Mouse (Mus musculus) midbrain, embryonic 14.5 days (tissue): ENCODE measurements around the gene Hmbs. TPM values are rescaled to one million over a fixed set of nuclear protein-coding genes. Genes with fewer than 3 reads are reported as not detected.

Source experiments
- ATAC-seq: fragments of 200-750 bp; cut with Nextera tagmentation; 2 replicates; pipeline ENCODE4 v1.8.0; 2017; ENCODE audit warnings: moderate number of reproducible peaks, moderate library complexity; ENCODE audit not compliant: low FRiP score, low TSS enrichment
- DNase-seq: peaks from one replicate; pipeline ENCODE4 v3.0.0-alpha.2; 2015
- H3K27ac ChIP-seq: fragments of 300-500 bp; sonication (generic); replicated peaks from 2 replicates; pipeline ENCODE4 v1.5.1; 2014; ENCODE audit warnings: mild to moderate bottlenecking, low read depth, low read length, moderate library complexity
- H3K27me3 ChIP-seq: fragments of 300-500 bp; sonication (generic); 2 replicates; pipeline ENCODE4 v1.6.1; 2014; ENCODE audit warnings: low read length, control low read depth, mixed read lengths; ENCODE audit not compliant: control insufficient read depth, insufficient read depth
- H3K36me3 ChIP-seq: fragments of 300-500 bp; sonication (generic); 2 replicates; pipeline ENCODE4 v1.6.1; 2014; ENCODE audit warnings: low read length, control low read depth; ENCODE audit not compliant: control insufficient read depth, insufficient read depth
- H3K4me1 ChIP-seq: fragments of 300-500 bp; sonication (generic); 2 replicates; pipeline ENCODE4 v1.6.1; 2014; ENCODE audit warnings: mild to moderate bottlenecking, antibody characterized with exemption, low read length, control low read depth; ENCODE audit not compliant: control insufficient read depth, insufficient read depth
- H3K4me2 ChIP-seq: fragments of 300-500 bp; sonication (generic); 2 replicates; pipeline ENCODE4 v1.6.1; 2014; ENCODE audit warnings: mild to moderate bottlenecking, low read length, moderate library complexity
- H3K4me3 ChIP-seq: fragments of 300-500 bp; sonication (generic); replicated peaks from 2 replicates; pipeline ENCODE4 v1.5.1; 2014; ENCODE audit warnings: low read depth, low read length
- H3K9ac ChIP-seq: fragments of 300-500 bp; sonication (generic); replicated peaks from 2 replicates; pipeline ENCODE4 v1.6.1; 2014; ENCODE audit warnings: mild to moderate bottlenecking, low read length, moderate library complexity
- H3K9me3 ChIP-seq: fragments of 300-500 bp; sonication (generic); 2 replicates; pipeline ENCODE4 v1.6.1; 2016; ENCODE audit warnings: low read length, control low read depth, mixed read lengths; ENCODE audit not compliant: control insufficient read depth
- WGBS: fragments of 180-500 bp; shearing (Covaris S2); extraction: QIAGEN DNeasy Blood & Tissue Kit; methylation state at CpG from one replicate; pipeline ENCODE4 v1.1.7; 2014; 5-methylcytosine and 5-hydroxymethylcytosine counted together
- polyA plus RNA-seq: library from polyadenylated mRNA; unstranded; fragments of >200 nt; fragmentation: Nextera tagmentation; extraction: Ambion mirVana; gene quantifications from 2 replicates; pipeline ENCODE4 v1.2.1, GENCODE M21; 2014

Gene Hmbs
- polyA plus RNA-seq, 1 experiment from 2014 or later: 64.7 TPM

GRCm38 (mm10) chr9:44351396-44351795 is 7.4 kb upstream of the Hmbs start:
- no peak overlapping the region for H3K27ac ChIP-seq
- H3K4me1 ChIP-seq: no peaks in the 10 kb centered on the region
- no peak for DNase-seq
- WGBS: over 99% methylated on average over 4 of the region's 4 CpGs
- no peaks in the 10 kb centered on the region for H3K9me3 ChIP-seq
- no peak overlapping the region for H3K4me3 ChIP-seq
- H3K27me3 ChIP-seq: no peaks in the 10 kb centered on the region
- no peak overlapping the region for H3K9ac ChIP-seq
- ATAC-seq: no peak
- H3K4me2 ChIP-seq: no peak overlapping the region
- peaks cover 98% of the 10 kb centered on the region for H3K36me3 ChIP-seq

- H3K27ac ChIP-seq: no peak overlapping the region
- ATAC-seq: no peak
- no peaks in the 10 kb centered on the region for H3K4me1 ChIP-seq
- over 99% methylated on average over 4 of the region's 4 CpGs for WGBS
- H3K27me3 ChIP-seq: no peaks in the 10 kb centered on the region
- H3K9me3 ChIP-seq: no peaks in the 10 kb centered on the region
- H3K4me3 ChIP-seq: no peak overlapping the region
- H3K4me2 ChIP-seq: no peak overlapping the region
- peaks cover 80% of the 10 kb centered on the region for H3K36me3 ChIP-seq
- DNase-seq: no peak
- H3K9ac ChIP-seq: no peak overlapping the region
Measured at GRCm38 (mm10) chr9:44348546-44348945, 4.5 kb upstream of the Hmbs start.

GRCm38 (mm10) chr9:44347621-44348020 is 3.6 kb upstream of the Hmbs start:
- no peaks in the 10 kb centered on the region for H3K9me3 ChIP-seq
- no peak overlapping the region for H3K27ac ChIP-seq
- H3K27me3 ChIP-seq: no peaks in the 10 kb centered on the region
- DNase-seq (no peak), ATAC-seq (no peak)
- H3K4me1 ChIP-seq: peaks cover 6% of the 10 kb centered on the region
- 92% methylated on average over 4 of the region's 4 CpGs for WGBS
- H3K4me2 ChIP-seq: no peak overlapping the region
- H3K9ac ChIP-seq: no peak overlapping the region
- no peak overlapping the region for H3K4me3 ChIP-seq
- H3K36me3 ChIP-seq: peaks cover 71% of the 10 kb centered on the region

GRCm38 (mm10) chr9:44347166-44347565 is 3.1 kb upstream of the Hmbs start:
- 93% methylated on average over 9 of the region's 9 CpGs for WGBS
- no peak for DNase-seq
- Histone ChIP-seq H3K27me3 (no peaks in the 10 kb centered on the region), H3K9ac (no peak overlapping the region), H3K4me1 (peaks cover 6% of the 10 kb centered on the region), H3K27ac (no peak overlapping the region), H3K9me3 (no peaks in the 10 kb centered on the region), H3K36me3 (peaks cover 66% of the 10 kb centered on the region), H3K4me2 (no peak overlapping the region), H3K4me3 (no peak overlapping the region)
- no peak for ATAC-seq

GRCm38 (mm10) chr9:44345570-44346433 is 1.8 kb upstream of the Hmbs start:
- H3K9ac ChIP-seq: no peak overlapping the region
- peaks cover 6% of the 10 kb centered on the region for H3K4me1 ChIP-seq
- no peaks in the 10 kb centered on the region for H3K9me3 ChIP-seq
- no peak overlapping the region for H3K27ac ChIP-seq
- no peak for DNase-seq
- H3K36me3 ChIP-seq: peaks cover 55% of the 10 kb centered on the region
- no peak overlapping the region for H3K4me2 ChIP-seq
- H3K27me3 ChIP-seq: no peaks in the 10 kb centered on the region
- 91% methylated on average over 6 of the region's 6 CpGs for WGBS
- H3K4me3 ChIP-seq: no peak overlapping the region
- no peak for ATAC-seq

- WGBS: 9% methylated on average over 6 of the region's 6 CpGs
- no peaks in the 10 kb centered on the region for H3K27me3 ChIP-seq
- no peak for ATAC-seq
- peak overlapping the region; percentile 72 for H3K4me3 ChIP-seq
- peaks cover 6% of the 10 kb centered on the region for H3K4me1 ChIP-seq
- no peaks in the 10 kb centered on the region for H3K9me3 ChIP-seq
- H3K9ac ChIP-seq: peak overlapping the region; percentile 69
- peak overlapping the region; percentile 96 for H3K27ac ChIP-seq
- no peak for DNase-seq
- H3K4me2 ChIP-seq: peak overlapping the region; percentile 77
- peaks cover 33% of the 10 kb centered on the region for H3K36me3 ChIP-seq
Measured at GRCm38 (mm10) chr9:44343290-44343689, 738 bp downstream of the Hmbs start.

- H3K27ac ChIP-seq: no peak overlapping the region
- ATAC-seq (no peak), DNase-seq (no peak)
- H3K4me3 ChIP-seq: no peak overlapping the region
- H3K4me1 ChIP-seq: peaks cover 7% of the 10 kb centered on the region
- no peaks in the 10 kb centered on the region for H3K9me3 ChIP-seq
- peaks cover 29% of the 10 kb centered on the region for H3K36me3 ChIP-seq
- 85% methylated on average over 1 of the region's 1 CpGs for WGBS
- no peak overlapping the region for H3K4me2 ChIP-seq
- no peak overlapping the region for H3K9ac ChIP-seq
- no peaks in the 10 kb centered on the region for H3K27me3 ChIP-seq
Measured at GRCm38 (mm10) chr9:44342605-44343004, 1.4 kb downstream of the Hmbs start.

GRCm38 (mm10) chr9:44342173-44342572 is 1.9 kb downstream of the Hmbs start:
- no peak overlapping the region for H3K9ac ChIP-seq

GRCm38 (mm10) chr9:44341487-44341886 is 2.5 kb downstream of the Hmbs start:
- Histone ChIP-seq H3K4me1 (peaks cover 18% of the 10 kb centered on the region), H3K4me3 (no peak overlapping the region), H3K9me3 (no peaks in the 10 kb centered on the region), H3K27me3 (no peaks in the 10 kb centered on the region), H3K9ac (no peak overlapping the region), H3K27ac (no peak overlapping the region), H3K4me2 (no peak overlapping the region), H3K36me3 (peaks cover 20% of the 10 kb centered on the region)
- DNase-seq (no peak), ATAC-seq (no peak)
- WGBS: 96% methylated on average over 5 of the region's 5 CpGs

More at GRCm38 (mm10) chr9:44342173-44342572, 1.9 kb downstream of the Hmbs start:
- 82% methylated on average over 3 of the region's 3 CpGs for WGBS
- peaks cover 11% of the 10 kb centered on the region for H3K4me1 ChIP-seq
- H3K9me3 ChIP-seq: no peaks in the 10 kb centered on the region
- H3K27me3 ChIP-seq: no peaks in the 10 kb centered on the region
- H3K27ac ChIP-seq: no peak overlapping the region
- peaks cover 26% of the 10 kb centered on the region for H3K36me3 ChIP-seq
- H3K4me3 ChIP-seq: no peak overlapping the region
- no peak for ATAC-seq
- DNase-seq: no peak
- H3K4me2 ChIP-seq: no peak overlapping the region
